Mouse (Mus musculus) midbrain, embryonic 16.5 days (tissue): Measurements from ENCODE around the gene Gm5089. TPM values are rescaled to one million over a fixed set of nuclear protein-coding genes. Genes with fewer than 3 reads are reported as not detected.

ENCODE experiments used
- ATAC-seq: fragments of 200-750 bp; cut with Nextera tagmentation; 2 replicates; pipeline ENCODE4 v1.8.0; 2017; ENCODE audit warnings: moderate TSS enrichment
- H3K27ac ChIP-seq: fragments of 300-500 bp; sonication (generic); 2 replicates; pipeline ENCODE4 v1.5.1; 2014; ENCODE audit warnings: mild to moderate bottlenecking, low read length, mixed read lengths
- H3K27me3 ChIP-seq: fragments of 300-500 bp; sonication (generic); 2 replicates; pipeline ENCODE4 v1.6.1; 2014; ENCODE audit warnings: low read depth, low read length, mixed read lengths; ENCODE audit not compliant: control insufficient read depth, insufficient read depth
- H3K36me3 ChIP-seq: fragments of 300-500 bp; sonication (generic); 2 replicates; pipeline ENCODE4 v1.6.1; 2014; ENCODE audit warnings: mild to moderate bottlenecking, low read length, moderate library complexity, mixed read lengths; ENCODE audit not compliant: control insufficient read depth, insufficient read depth
- H3K4me1 ChIP-seq: fragments of 300-500 bp; sonication (generic); 2 replicates; pipeline ENCODE4 v1.6.1; 2014; ENCODE audit warnings: mild to moderate bottlenecking, low read length, mixed read lengths; ENCODE audit not compliant: control insufficient read depth, insufficient read depth
- H3K4me2 ChIP-seq: fragments of 300-500 bp; sonication (generic); 2 replicates; pipeline ENCODE4 v1.6.1; 2014; ENCODE audit warnings: mild to moderate bottlenecking, low read length, mixed read lengths
- H3K4me3 ChIP-seq: fragments of 300-500 bp; sonication (generic); 2 replicates; pipeline ENCODE4 v1.5.1; 2014; ENCODE audit warnings: low read depth, mild to moderate bottlenecking, low read length, moderate library complexity, mixed read lengths
- H3K9ac ChIP-seq: fragments of 300-500 bp; sonication (generic); 2 replicates; pipeline ENCODE4 v1.6.1; 2014; ENCODE audit warnings: low read depth, low read length, mixed read lengths
- H3K9me3 ChIP-seq: fragments of 300-500 bp; sonication (generic); replicated peaks from 2 replicates; pipeline ENCODE4 v1.6.1; 2014; ENCODE audit warnings: mild to moderate bottlenecking, low read length, mixed read lengths; ENCODE audit not compliant: control insufficient read depth, poor library complexity, severe bottlenecking
- WGBS: fragments of 180-500 bp; shearing (Covaris S2); extraction: QIAGEN DNeasy Blood & Tissue Kit; methylation state at CpG from one replicate; pipeline ENCODE4 v1.1.7; 2014; 5-methylcytosine and 5-hydroxymethylcytosine counted together
- polyA plus RNA-seq: library from polyadenylated mRNA; unstranded; fragments of >200 nt; fragmentation: Nextera tagmentation; extraction: Ambion mirVana; gene quantifications from 2 replicates; pipeline ENCODE4 v1.2.1, GENCODE M21; 2015

Gene Gm5089
- polyA plus RNA-seq, 1 experiment from 2014 or later, result 0.82 TPM

- Histone ChIP-seq H3K27ac (peak overlapping the region; percentile 56), H3K4me2 (peak overlapping the region; percentile 39), H3K4me1 (peaks cover 14% of the 10 kb centered on the region), H3K4me3 (no peak overlapping the region), H3K27me3 (peaks cover 41% of the 10 kb centered on the region), H3K9me3 (no peaks in the 10 kb centered on the region), H3K9ac (no peak overlapping the region), H3K36me3 (no peaks in the 10 kb centered on the region)
- ATAC-seq, result peak; percentile 71
- WGBS, result 2% methylated on average over 32 of the region's 32 CpGs
These were observed 2.6 kb upstream of the Gm5089 start for GRCm38 (mm10) chr14:122453388-122453995.

GRCm38 (mm10) chr14:122452701-122453387 is 1.9 kb upstream of the Gm5089 start:
- WGBS, result 6% methylated on average over 13 of the region's 13 CpGs
- ATAC-seq, result peak; percentile 25; the same call in 1 of the 2 replicates
- peaks cover 46% of the 10 kb centered on the region for H3K27me3 ChIP-seq

GRCm38 (mm10) chr14:122451551-122452145 is 733 bp upstream of the Gm5089 start:
- 52% methylated on average over 5 of the region's 5 CpGs for WGBS
- Histone ChIP-seq H3K36me3 (no peaks in the 10 kb centered on the region), H3K9me3 (no peaks in the 10 kb centered on the region), H3K27me3 (peaks cover 53% of the 10 kb centered on the region), H3K4me1 (peaks cover 14% of the 10 kb centered on the region), H3K4me2 (no peak overlapping the region; the same call in 1 of the 2 replicates), H3K9ac (no peak overlapping the region), H3K4me3 (no peak overlapping the region), H3K27ac (peak overlapping the region; percentile 31; the same call in 1 of the 2 replicates)
- no peak for ATAC-seq

More at GRCm38 (mm10) chr14:122452701-122453387, 1.9 kb upstream of the Gm5089 start:
- Histone ChIP-seq H3K4me2 (peak overlapping the region; percentile 39), H3K36me3 (no peaks in the 10 kb centered on the region), H3K4me3 (no peak overlapping the region), H3K27ac (peak overlapping the region; percentile 56), H3K4me1 (peaks cover 14% of the 10 kb centered on the region), H3K9ac (no peak overlapping the region), H3K9me3 (no peaks in the 10 kb centered on the region)

DNA sequence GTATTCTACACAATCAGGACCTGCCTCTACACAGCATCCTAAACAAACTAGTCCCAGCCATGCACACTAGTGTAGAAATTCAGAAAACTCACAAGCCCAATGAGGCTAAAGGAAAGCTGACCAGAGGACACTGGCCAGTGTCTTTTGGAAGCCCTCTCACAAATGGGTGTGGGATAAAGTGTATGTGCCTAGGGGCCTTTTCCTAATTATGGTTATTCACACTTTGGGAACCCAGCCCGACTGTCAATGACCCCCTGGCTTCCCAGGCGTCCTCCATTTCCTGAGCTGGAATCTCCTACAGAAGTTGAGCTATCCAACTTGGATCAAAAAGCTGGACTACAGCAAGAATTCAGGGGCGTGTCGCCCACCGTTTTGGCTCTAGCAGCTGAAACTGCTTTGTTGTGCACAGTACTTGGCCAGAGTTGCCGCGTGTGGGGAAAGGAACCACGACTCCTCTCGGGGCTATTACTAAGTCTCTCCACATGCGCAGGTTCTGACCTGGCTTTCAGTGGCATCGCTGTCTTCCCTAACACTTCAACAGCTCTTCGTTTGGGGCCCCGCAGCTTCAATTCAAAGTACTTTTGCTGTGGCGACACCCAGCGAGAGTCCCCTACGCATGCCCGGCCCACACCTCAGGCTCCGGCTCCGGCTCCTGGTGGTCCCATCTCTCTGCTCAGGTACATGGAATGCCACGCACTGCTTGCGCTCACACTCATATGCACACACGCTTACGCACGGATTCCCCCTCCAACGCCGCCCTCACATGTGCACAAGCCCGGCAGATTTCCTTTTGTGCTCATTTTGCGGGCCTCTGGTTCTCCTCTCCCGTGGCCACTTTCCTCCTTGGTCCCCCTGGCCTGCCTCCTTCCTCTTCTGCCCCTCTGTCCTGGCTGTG is 1.1 kb downstream of the Gm5089 start:
- peak overlapping the region; percentile 56 for H3K9ac ChIP-seq
- H3K27me3 ChIP-seq, result peaks cover 56% of the 10 kb centered on the region
- H3K4me2 ChIP-seq, result peak overlapping the region; percentile 67
- H3K9me3 ChIP-seq, result no peaks in the 10 kb centered on the region
- H3K27ac ChIP-seq, result peak overlapping the region; percentile 69; the same call in 1 of the 2 replicates
- WGBS, result 2% methylated on average over 29 of the region's 29 CpGs
- peak overlapping the region; percentile 40 for H3K4me3 ChIP-seq
- H3K36me3 ChIP-seq, result no peaks in the 10 kb centered on the region
- peaks cover 14% of the 10 kb centered on the region for H3K4me1 ChIP-seq
- ATAC-seq, result no peak

DNA sequence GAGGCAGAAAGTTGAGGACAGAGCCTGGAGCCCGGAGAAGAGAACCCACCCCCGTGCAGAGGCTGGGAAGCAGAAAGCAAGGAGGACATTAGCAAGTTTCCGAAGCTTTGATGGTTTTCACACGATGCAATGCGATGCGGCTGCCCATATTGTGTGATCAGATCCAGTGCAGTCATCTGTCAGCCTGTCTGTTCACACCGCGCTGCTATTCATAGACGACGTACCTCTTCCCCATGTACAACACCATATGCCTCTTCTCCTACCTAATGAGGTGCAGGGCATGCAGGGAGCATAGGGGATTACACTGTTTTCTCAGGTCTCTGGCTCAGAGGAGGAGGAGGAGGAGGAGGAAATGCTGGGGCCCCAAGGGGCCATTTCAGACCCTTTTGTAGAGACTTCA is 14.1 kb downstream of the Gm5089 start:
- H3K9me3 ChIP-seq, result no peaks in the 10 kb centered on the region
- H3K4me3 ChIP-seq, result no peak overlapping the region
- no peak for ATAC-seq
- H3K4me2 ChIP-seq, result no peak overlapping the region
- H3K4me1 ChIP-seq, result no peaks in the 10 kb centered on the region
- H3K27ac ChIP-seq, result no peak overlapping the region
- H3K27me3 ChIP-seq, result no peaks in the 10 kb centered on the region
- 82% methylated on average over 10 of the region's 10 CpGs for WGBS
- H3K9ac ChIP-seq, result no peak overlapping the region
- H3K36me3 ChIP-seq, result no peaks in the 10 kb centered on the region

DNA sequence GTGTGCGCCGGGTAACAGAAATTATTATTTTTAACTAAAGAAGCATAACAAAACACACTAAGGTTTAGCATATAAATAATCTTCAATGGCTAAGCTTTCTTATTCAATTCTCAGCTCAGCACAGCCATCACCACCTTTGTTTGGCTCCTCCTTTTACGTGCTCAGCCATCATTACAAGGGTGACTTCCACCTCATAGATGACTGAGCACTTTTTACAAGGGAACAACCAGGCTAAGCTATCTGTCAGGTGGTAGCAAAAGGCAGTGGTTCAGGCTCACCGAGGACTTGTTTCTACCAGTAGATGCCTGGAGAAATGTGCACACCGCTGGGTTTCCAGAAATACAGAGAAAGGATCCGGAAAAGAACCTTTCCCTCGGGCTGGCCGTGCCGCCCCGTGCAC is 16.9 kb downstream of the Gm5089 start:
- 90% methylated on average over 10 of the region's 10 CpGs for WGBS
- no peaks in the 10 kb centered on the region for H3K9me3 ChIP-seq
- ATAC-seq, result no peak
- no peaks in the 10 kb centered on the region for H3K27me3 ChIP-seq
- H3K4me2 ChIP-seq, result no peak overlapping the region
- no peaks in the 10 kb centered on the region for H3K4me1 ChIP-seq
- H3K9ac ChIP-seq, result no peak overlapping the region
- H3K36me3 ChIP-seq, result no peaks in the 10 kb centered on the region
- no peak overlapping the region for H3K4me3 ChIP-seq
- no peak overlapping the region for H3K27ac ChIP-seq

DNA sequence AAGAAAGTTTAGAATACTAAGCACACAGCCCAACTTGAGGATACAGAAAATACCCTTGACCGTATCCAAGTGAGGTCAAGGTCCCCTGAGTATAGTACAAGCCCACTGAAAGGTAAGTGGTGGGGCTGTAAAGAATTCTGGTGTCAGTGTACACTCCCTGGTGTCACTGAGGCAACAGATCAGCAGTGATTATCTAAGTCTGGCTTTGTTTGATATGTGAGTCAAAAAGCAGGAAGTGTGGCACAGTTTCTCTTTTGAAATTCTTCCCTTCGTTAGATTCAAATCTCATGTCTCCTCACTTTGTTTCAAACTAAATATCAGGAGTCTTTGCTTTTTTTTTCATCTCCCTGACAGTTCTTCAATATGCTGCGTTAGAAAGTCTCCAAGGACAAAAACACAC is 18.4 kb downstream of the Gm5089 start:
- H3K36me3 ChIP-seq, result no peaks in the 10 kb centered on the region
- H3K4me1 ChIP-seq, result no peaks in the 10 kb centered on the region
- H3K4me2 ChIP-seq, result no peak overlapping the region
- H3K9me3 ChIP-seq, result no peaks in the 10 kb centered on the region
- no peak overlapping the region for H3K9ac ChIP-seq
- no peak overlapping the region for H3K4me3 ChIP-seq
- WGBS, result 52% methylated on average over 3 of the region's 3 CpGs
- H3K27ac ChIP-seq, result no peak overlapping the region
- ATAC-seq, result no peak
- H3K27me3 ChIP-seq, result no peaks in the 10 kb centered on the region

DNA sequence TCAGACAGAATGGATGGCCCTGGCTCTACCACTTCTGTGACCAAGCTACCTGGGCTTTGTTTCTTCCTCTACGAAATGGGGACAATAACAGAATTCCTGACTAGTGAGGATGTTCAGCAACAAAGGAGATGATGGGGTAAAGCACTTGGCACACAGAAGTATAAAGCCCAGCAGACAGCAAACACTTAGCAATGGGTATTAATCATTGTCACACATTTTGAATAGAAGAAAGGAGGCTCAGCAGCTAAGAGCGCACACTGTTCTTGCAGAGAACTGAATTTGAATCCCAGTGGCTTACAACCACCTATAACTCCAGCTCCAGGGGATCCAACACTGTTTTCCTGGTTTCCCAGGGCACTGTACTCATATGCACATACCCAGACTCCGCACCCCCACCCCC is 23.3 kb downstream of the Gm5089 start:
- no peak overlapping the region for H3K9ac ChIP-seq
- H3K9me3 ChIP-seq, result no peaks in the 10 kb centered on the region
- no peak overlapping the region for H3K27ac ChIP-seq
- H3K27me3 ChIP-seq, result no peaks in the 10 kb centered on the region
- H3K4me2 ChIP-seq, result no peak overlapping the region
- 66% methylated on average over 3 of the region's 3 CpGs for WGBS
- H3K4me3 ChIP-seq, result no peak overlapping the region
- no peak for ATAC-seq
- no peaks in the 10 kb centered on the region for H3K36me3 ChIP-seq
- no peaks in the 10 kb centered on the region for H3K4me1 ChIP-seq
